Mouse (Mus musculus) neural tube, embryonic 12.5 days (tissue): ENCODE results near the gene Fras1. TPM values are rescaled to one million over a fixed set of nuclear protein-coding genes. Genes with fewer than 3 reads are reported as not detected.
A peak's percentile ranks its signal among the peaks of the same experiment; 100 is the strongest.

Experiments
- ATAC-seq: fragments of 200-750 bp; cut with Nextera tagmentation; 2 replicates; pipeline ENCODE4 v1.8.0; 2017; ENCODE audit warnings: low read depth, mild to moderate bottlenecking, moderate TSS enrichment, moderate library complexity; ENCODE audit not compliant: low FRiP score
- H3K27ac ChIP-seq: fragments of 300-500 bp; sonication (generic); 2 replicates; pipeline ENCODE4 v1.5.1; 2016
- H3K27me3 ChIP-seq: fragments of 300-500 bp; sonication (generic); replicated peaks from 2 replicates; pipeline ENCODE4 v1.6.1; 2016; ENCODE audit warnings: mild to moderate bottlenecking
- H3K36me3 ChIP-seq: fragments of 300-500 bp; sonication (generic); 2 replicates; pipeline ENCODE4 v1.6.1; 2016; ENCODE audit warnings: mild to moderate bottlenecking
- H3K4me1 ChIP-seq: fragments of 300-500 bp; sonication (generic); 2 replicates; pipeline ENCODE4 v1.6.1; 2016
- H3K4me2 ChIP-seq: fragments of 300-500 bp; sonication (generic); replicated peaks from 2 replicates; pipeline ENCODE4 v1.6.1; 2016; ENCODE audit warnings: mild to moderate bottlenecking
- H3K4me3 ChIP-seq: fragments of 300-500 bp; sonication (generic); 2 replicates; pipeline ENCODE4 v1.5.1; 2016
- H3K9ac ChIP-seq: fragments of 300-500 bp; sonication (generic); 2 replicates; pipeline ENCODE4 v1.6.1; 2016; ENCODE audit warnings: mild to moderate bottlenecking
- H3K9me3 ChIP-seq: fragments of 300-500 bp; sonication (generic); 2 replicates; pipeline ENCODE4 v1.6.1; 2016; ENCODE audit warnings: mild to moderate bottlenecking
- WGBS: fragments of 180-500 bp; shearing (Covaris S2); methylation state at CpG from one replicate; pipeline ENCODE4 v1.1.7; 2016; 5-methylcytosine and 5-hydroxymethylcytosine counted together
- polyA plus RNA-seq: library from polyadenylated mRNA; unstranded; fragments of >200 nt; fragmentation: Nextera tagmentation; extraction: Ambion mirVana; gene quantifications from 2 replicates; pipeline ENCODE4 v1.2.1, GENCODE M21; 2016

Fras1 gene
- polyA plus RNA-seq, 1 experiment from 2014 or later, result 4.9 TPM

DNA sequence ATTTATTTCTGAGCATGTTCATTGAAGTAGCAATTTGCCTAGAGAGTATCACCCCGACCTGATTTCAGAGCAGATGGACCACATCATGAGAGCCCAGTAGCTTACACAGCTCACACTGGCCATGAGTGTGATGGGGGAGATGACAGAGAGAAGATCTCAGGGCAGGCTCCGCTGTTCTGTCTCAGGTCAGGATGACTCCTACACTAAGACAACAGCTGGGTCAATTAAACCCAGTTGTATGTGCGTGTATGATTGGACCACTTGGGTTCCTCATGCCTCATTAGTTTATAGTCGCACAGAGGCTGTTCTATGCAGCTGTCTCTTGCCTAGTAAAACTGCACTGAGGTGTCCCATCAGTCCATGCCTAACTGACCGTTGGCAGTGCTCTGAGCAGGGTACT, 345.5 kb downstream of the Fras1 start:
- no peaks in the 10 kb centered on the region for H3K27me3 ChIP-seq
- no peak overlapping the region for H3K9ac ChIP-seq
- H3K9me3 ChIP-seq, result no peaks in the 10 kb centered on the region
- no peak overlapping the region for H3K4me3 ChIP-seq
- WGBS, result 90% methylated on average over 5 of the region's 5 CpGs
- ATAC-seq, result no peak
- no peak overlapping the region for H3K27ac ChIP-seq
- H3K4me2 ChIP-seq, result no peak overlapping the region
- no peaks in the 10 kb centered on the region for H3K36me3 ChIP-seq
- H3K4me1 ChIP-seq, result no peaks in the 10 kb centered on the region

DNA sequence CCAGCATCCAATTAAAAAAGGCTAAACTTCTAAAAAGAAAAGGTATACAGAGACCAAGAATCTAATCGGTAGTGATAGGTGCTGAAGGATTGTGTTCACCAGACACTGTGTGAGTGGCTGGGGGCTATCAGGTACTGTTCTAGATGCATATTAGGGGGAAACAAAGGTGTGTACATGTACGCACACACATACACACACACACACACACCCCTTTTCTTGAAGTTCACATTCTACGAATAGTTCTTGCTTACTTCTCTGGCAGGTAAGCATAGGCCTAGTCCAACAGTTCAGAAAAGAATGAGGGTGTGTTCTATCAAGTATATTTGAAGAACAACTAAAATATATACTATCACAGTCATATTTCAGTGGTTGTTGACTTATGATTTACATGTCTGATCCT, 348.9 kb downstream of the Fras1 start:
- Histone ChIP-seq H3K9me3 (no peaks in the 10 kb centered on the region), H3K36me3 (no peaks in the 10 kb centered on the region), H3K9ac (no peak overlapping the region), H3K4me2 (no peak overlapping the region), H3K4me1 (no peaks in the 10 kb centered on the region), H3K27me3 (no peaks in the 10 kb centered on the region), H3K4me3 (no peak overlapping the region), H3K27ac (no peak overlapping the region)
- no peak for ATAC-seq
- 70% methylated on average over 3 of the region's 3 CpGs for WGBS

DNA sequence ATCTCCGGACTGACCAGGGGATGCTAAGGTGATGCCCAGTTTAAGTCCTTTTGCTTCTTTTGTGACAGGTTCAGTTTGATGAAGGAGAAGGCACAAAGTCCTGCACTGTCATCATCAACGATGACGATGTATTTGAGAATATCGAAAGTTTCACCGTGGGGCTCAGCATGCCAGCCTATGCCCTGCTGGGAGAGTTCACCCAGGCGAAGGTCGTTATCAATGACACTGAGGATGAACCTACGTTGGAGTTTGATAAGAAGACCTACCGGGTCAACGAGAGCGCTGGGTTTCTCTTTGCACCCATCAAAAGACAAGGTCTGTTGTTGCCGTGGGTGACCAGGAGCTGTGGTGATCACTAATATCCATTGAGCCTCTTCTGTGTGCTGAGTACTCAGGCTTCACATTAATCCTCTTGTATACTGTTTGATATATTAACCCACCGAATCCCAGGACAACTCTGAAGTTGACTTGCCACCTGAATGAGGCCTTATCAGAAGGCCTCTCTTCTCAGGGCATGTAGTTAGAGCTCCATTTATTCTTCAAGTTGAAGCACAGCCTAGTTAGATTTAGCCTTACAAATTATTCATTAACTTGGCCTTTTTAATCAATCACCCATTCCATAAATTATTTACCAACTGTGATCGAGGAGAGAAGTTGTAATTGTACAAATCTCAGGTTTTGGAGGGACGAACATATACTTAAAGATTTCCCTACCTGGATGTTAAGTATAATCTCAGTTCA, 365.6 kb downstream of the Fras1 start:
- no peak overlapping the region for H3K9ac ChIP-seq
- H3K9me3 ChIP-seq, result no peaks in the 10 kb centered on the region
- 89% methylated on average over 15 of the region's 15 CpGs for WGBS
- no peak overlapping the region for H3K27ac ChIP-seq
- H3K4me3 ChIP-seq, result no peak overlapping the region
- no peaks in the 10 kb centered on the region for H3K4me1 ChIP-seq
- ATAC-seq, result no peak
- H3K27me3 ChIP-seq, result no peaks in the 10 kb centered on the region
- H3K4me2 ChIP-seq, result no peak overlapping the region
- H3K36me3 ChIP-seq, result no peaks in the 10 kb centered on the region

DNA sequence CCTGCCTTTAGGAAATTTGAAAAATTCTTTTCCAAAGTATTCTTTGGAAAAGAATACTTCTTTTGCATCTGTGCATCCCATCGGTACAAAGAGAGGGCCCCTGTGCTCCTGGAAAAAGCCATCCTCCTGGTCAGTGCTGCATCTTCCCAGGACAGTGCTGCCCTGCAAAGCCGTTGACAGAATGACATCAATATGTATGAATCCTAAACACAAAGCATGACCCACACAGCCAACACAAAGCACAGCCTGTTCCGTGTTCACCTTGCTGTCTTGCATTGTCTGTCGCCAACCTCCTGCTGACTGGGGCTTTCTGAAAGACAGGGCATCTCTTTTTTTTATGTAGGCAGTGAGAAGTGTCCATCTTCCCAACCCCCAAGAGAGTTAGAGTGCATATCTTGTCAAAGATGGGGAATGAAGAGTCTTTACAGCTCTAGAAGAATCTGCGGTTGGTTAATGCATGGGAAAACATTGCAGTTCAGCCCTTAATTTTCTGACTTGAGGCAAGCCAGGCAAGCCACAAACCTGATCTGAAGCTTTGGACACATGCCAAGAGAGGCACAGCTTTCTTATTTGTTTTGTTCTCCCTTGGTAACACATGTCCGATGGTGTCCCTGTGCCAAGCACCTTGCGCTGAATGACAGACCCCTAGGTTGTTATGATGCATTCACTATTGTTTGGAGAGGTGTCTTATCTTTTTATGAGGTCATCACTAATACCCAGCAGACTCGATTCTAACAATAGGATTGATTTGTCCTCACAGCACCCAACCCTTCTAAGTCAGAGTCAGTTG, 373.6 kb downstream of the Fras1 start:
- H3K9me3 ChIP-seq, result no peaks in the 10 kb centered on the region
- no peak for ATAC-seq
- 64% methylated on average over 8 of the region's 8 CpGs for WGBS
- H3K4me3 ChIP-seq, result no peak overlapping the region
- H3K4me2 ChIP-seq, result no peak overlapping the region
- no peaks in the 10 kb centered on the region for H3K4me1 ChIP-seq
- H3K36me3 ChIP-seq, result no peaks in the 10 kb centered on the region
- H3K9ac ChIP-seq, result no peak overlapping the region
- H3K27ac ChIP-seq, result no peak overlapping the region
- no peaks in the 10 kb centered on the region for H3K27me3 ChIP-seq

DNA sequence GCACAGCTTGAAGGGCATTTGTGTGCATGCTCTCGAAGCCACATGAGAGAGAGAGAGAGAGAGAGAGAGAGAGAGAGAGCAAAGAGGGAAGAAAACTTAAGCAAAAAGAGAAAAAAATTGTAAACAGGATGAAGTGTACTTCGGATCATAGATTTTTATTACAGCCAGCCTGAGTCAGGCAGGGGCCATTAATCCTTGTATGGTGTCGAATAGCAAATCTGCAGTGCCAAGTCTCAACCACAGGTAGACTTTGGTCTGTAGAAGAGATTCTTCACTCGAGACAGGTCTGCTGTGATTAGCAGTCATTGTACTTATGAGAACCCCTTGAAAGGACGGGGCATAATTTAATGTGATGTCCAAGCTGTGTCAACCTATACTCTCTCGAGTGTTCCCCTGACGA, 383.9 kb downstream of the Fras1 start:
- no peak overlapping the region for H3K4me3 ChIP-seq

DNA sequence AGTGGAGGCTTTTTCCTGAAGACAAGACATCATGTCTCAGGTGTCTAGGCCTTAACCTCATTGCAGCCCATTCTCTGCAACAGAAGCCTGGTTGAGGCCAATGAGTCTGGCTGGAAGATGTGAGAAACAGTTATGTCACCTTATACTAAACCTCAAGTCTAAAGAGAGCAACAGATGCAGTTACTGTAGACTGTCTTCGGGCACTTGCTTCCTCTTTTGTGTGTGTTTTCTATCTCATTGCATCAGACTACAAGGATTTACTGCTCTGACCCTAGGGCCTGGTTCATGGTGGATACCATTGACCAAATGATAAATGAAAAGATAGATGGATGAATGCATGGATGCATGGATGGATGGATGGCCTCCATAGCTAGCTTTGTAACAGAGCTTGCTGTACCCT, 388.3 kb downstream of the Fras1 start:
- Histone ChIP-seq H3K4me3 (no peak overlapping the region), H3K9ac (no peak overlapping the region), H3K4me2 (no peak overlapping the region), H3K9me3 (no peaks in the 10 kb centered on the region), H3K4me1 (no peaks in the 10 kb centered on the region), H3K36me3 (no peaks in the 10 kb centered on the region), H3K27ac (no peak overlapping the region), H3K27me3 (no peaks in the 10 kb centered on the region)
- ATAC-seq, result no peak
- WGBS, result 89% methylated on average over 1 of the region's 1 CpGs

More for the DNA sequence above, 383.9 kb downstream of the Fras1 start:
- 84% methylated on average over 7 of the region's 7 CpGs for WGBS
- no peaks in the 10 kb centered on the region for H3K36me3 ChIP-seq
- H3K4me2 ChIP-seq, result no peak overlapping the region
- H3K9ac ChIP-seq, result no peak overlapping the region
- H3K4me1 ChIP-seq, result no peaks in the 10 kb centered on the region
- no peak for ATAC-seq
- H3K27me3 ChIP-seq, result no peaks in the 10 kb centered on the region
- H3K27ac ChIP-seq, result no peak overlapping the region
- no peaks in the 10 kb centered on the region for H3K9me3 ChIP-seq

DNA sequence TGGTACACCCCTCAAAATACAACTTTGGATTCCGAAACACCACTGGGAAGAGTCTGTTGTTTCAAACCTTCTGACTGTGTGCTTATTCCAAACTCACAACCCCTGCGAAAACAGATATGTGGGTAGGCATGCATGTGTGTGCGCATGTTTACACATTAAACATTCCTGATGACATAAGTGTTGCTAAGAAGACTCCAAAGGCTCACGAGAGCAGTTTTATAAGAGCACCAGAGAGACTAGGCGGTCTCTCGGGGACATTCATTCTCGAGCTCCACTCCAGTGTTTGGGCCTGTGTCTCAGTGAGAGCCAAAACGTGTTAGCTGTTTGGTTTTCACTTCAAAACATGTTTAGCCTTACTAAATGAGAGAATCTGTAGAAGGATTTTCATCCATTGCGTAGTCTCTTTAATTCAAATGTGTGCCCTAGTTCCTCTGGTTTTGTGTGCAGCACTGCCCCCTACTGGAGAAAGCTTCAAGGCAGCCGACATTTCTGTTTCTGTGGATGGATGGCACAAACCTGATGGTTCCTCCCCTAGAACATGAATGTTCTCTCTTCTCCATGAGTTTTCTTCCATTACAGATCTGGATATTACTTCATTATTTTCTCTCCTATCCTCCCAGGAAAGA, 395.2 kb downstream of the Fras1 start:
- WGBS, result 68% methylated on average over 10 of the region's 10 CpGs
- Histone ChIP-seq H3K36me3 (no peaks in the 10 kb centered on the region), H3K4me2 (no peak overlapping the region), H3K4me3 (no peak overlapping the region), H3K9ac (no peak overlapping the region), H3K9me3 (no peaks in the 10 kb centered on the region), H3K27me3 (no peaks in the 10 kb centered on the region), H3K4me1 (no peaks in the 10 kb centered on the region), H3K27ac (no peak overlapping the region)
- ATAC-seq, result peak; percentile 59; the same call in 1 of the 2 replicates

DNA sequence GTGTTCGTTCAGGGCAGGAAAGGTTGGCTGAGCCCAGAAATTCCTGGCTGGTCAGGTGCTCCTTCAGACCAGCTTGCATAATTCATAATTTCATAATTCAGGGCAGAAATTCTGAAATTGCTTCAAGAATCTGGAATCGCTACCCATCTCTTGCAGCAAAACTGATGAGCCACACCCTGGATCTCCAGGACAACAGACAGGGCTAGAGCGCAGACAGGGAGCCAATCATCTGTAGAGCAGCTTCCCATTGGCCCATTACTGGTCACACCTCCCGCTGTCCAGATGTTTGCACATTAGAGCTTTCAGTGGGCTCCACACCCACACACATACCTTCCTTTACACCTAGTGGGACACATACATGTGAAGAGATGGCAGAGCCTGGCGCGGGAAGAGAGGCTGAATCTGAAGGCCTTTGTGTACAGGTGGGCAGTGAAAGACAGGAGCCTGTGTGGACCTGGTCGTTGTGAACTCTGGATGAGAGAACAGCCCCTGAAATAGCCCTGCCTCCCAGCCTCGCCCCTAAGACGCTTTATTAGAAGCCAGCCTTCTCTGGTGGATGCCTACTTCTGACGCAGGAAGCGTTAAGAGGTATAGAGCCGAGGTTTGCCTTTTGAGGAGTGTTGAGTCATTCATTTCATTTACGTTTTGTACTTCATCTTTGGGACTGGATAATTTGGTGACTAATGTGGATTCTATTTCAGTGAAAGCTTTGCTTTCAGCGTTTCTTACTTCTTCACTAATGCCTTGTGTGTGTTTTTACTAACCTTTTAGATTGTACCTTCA, 409.9 kb downstream of the Fras1 start:
- Histone ChIP-seq H3K27me3 (no peaks in the 10 kb centered on the region), H3K4me2 (no peak overlapping the region), H3K9ac (no peak overlapping the region), H3K9me3 (no peaks in the 10 kb centered on the region), H3K27ac (no peak overlapping the region), H3K4me1 (no peaks in the 10 kb centered on the region), H3K36me3 (no peaks in the 10 kb centered on the region), H3K4me3 (no peak overlapping the region)
- ATAC-seq, result no peak
- WGBS, result 81% methylated on average over 14 of the region's 14 CpGs

DNA sequence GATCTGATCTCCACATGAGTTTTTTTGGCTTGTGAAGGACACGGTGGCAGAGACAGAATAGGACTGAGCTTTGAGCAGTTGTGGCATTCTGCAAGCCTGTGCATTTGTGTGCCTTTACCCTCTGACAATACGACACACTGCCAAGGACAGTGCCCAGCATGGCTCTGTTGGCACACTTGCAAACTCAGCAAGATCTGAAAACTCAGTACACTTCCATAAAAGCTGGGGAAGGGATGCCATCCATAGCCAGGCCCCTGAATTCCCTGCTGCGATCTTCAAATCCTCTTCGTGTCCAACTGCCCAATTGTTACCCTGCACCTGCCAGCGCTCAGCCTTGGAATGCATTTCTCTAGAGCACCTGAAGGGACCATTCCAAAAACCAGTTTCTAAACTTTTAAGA, 411.3 kb downstream of the Fras1 start:
- ATAC-seq, result no peak
- no peaks in the 10 kb centered on the region for H3K36me3 ChIP-seq
- no peaks in the 10 kb centered on the region for H3K27me3 ChIP-seq
- 91% methylated on average over 5 of the region's 5 CpGs for WGBS
- H3K9me3 ChIP-seq, result no peaks in the 10 kb centered on the region
- no peaks in the 10 kb centered on the region for H3K4me1 ChIP-seq
- no peak overlapping the region for H3K4me3 ChIP-seq
- H3K27ac ChIP-seq, result no peak overlapping the region
- no peak overlapping the region for H3K4me2 ChIP-seq
- no peak overlapping the region for H3K9ac ChIP-seq

DNA sequence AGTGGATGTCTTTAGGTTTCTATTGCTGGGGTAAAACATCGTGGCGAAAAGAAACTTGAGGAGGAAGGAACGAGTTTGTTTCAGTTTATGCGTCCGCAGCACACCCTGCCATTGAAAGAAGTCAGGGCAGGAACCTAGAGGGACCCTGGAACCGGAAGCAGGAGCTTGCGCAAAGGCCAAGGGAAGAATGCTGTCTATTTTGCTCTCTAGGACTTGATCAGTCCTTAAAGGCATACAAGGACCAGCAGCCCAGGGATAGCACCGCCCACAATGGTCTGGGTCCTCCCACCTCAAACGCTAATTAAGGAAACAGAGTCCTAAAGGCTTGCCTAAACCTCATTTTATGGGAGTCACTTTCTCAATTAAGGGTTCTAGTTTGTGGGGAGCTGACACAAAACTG, 418.7 kb downstream of the Fras1 start:
- H3K4me1 ChIP-seq, result peaks cover 11% of the 10 kb centered on the region; the same call in 1 of the 2 replicates
- H3K36me3 ChIP-seq, result no peaks in the 10 kb centered on the region
- H3K27me3 ChIP-seq, result no peaks in the 10 kb centered on the region; the same call in 1 of the 2 replicates
- no peaks in the 10 kb centered on the region for H3K9me3 ChIP-seq
- H3K4me3 ChIP-seq, result no peak overlapping the region
- no peak for ATAC-seq
- H3K4me2 ChIP-seq, result no peak overlapping the region
- no peak overlapping the region for H3K27ac ChIP-seq
- 72% methylated on average over 9 of the region's 9 CpGs for WGBS
- no peak overlapping the region for H3K9ac ChIP-seq

DNA sequence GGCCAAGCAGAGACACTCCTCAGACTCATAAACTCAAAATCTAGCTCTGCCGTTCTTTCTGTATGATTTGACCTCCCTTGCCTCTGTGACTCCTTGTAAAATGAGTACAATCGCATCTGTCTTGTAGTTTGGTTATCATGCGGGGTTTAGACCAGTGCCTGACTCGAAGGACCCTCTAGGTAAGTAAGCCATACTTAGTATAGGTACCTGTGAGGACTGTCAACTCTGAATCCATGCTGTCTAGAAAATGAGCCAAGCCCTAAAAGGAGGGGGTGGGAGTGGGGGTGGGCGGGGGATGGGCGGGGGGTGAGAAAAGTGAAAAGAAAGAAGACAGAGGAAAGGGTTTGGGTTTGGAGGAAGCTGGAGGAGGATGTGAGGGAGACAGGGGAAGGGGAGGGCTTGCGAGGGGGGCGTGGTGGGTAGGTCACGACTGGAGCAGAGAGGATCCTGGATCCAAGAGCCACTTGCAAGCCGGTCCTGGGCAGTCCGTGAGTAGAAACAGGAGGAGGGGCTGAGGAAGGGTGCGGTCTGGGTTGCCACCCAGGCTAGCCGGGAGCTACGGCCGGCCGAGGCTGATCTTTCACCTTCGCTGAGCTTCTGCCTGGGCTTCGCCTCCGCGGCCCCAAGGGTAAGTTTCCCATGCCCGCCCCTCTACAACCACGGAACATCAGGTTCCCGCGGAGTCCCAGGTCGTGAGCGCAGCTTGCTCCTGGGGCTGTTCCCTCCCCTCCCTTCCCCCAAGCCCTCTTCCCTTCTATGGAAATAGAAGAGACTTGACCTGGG, 419.4 kb downstream of the Fras1 start, which contains the start of gene Anxa3:
TSS of gene Anxa3 (plus strand) at position 404 of the 783 bp plus-strand sequence.
- Histone ChIP-seq H3K9me3 (no peaks in the 10 kb centered on the region), H3K36me3 (no peaks in the 10 kb centered on the region), H3K4me1 (peaks cover 11% of the 10 kb centered on the region; the same call in 1 of the 2 replicates), H3K4me3 (peak within 1 kb of the TSS; percentile 37), H3K4me2 (peak within 1 kb of the TSS; percentile 73), H3K27me3 (no peaks in the 10 kb centered on the region; the same call in 1 of the 2 replicates), H3K9ac (peak within 1 kb of the TSS; percentile 51), H3K27ac (no peak within 1 kb of the TSS)
- 11% methylated on average over 25 of the region's 26 CpGs for WGBS
- ATAC-seq, result peak; percentile 53; the same call in 1 of the 2 replicates
